Mouse (Mus musculus): Measurements from ENCODE around the gene Cdc14a. TPM values are rescaled to one million over a fixed set of nuclear protein-coding genes. Genes with fewer than 3 reads are reported as not detected.

Gene Cdc14a
- polyA plus RNA-seq, 1 experiment, result 8.0 TPM

DNA sequence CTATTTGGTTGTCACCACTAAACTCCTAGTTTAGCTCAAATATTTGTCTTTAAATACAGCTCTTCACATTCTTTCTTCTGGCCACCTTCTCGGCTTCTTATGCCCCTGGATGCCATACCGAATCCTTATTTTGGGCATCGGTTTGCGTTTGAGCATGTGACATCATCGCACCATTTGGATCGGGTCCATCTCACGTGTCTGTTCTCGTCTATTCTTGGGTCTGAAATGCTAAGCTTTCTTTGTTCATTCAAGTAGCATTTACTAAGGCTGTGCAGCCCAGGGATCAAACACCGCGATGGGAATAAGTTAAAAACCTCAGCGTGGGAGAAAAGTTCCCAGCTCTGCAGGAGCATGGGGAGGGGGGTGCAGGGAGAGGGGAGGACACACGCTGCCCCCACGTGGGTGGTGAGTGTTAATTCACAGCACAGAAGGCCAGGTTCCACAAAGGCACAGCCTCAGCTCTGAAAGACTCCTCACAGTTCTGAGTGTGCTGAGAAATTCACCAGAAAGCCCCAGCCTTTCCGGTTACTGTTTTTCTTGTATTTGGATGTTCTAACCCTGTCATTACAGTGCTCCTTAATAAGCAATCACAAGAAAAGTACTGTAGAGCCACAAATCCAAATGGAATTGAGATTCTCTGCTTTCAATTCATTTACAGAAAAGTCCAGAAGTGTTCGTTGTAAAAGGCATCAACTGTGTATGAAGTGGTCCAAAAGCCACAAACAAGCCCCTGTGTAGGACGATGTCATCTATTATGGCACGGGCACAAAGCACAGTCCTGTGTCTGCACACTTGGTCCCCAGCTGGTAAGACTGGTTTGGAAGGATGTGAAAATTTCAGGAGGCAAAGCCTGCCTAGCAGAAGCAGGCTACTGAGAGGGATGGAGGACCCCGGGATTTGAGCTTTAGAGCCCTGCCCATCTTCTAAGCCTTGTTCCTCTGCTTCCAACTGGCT, 118.8 kb downstream of the Cdc14a start:
- no peak overlapping the region for H3K4me3 ChIP-seq (ENCODE audit: control insufficient read depth, insufficient read depth, low read length)
- 91% methylated on average over 18 of the region's 18 CpGs for WGBS
- TF ChIP-seq CTCF (IDR thresholded peaks at IDR 0.05; ENCODE audit: borderline replicate concordance, control insufficient read depth, extremely low read depth, insufficient read depth, low read length, poor library complexity) (no peak), POLR2A (IDR thresholded peaks at IDR 0.05; ENCODE audit: control insufficient read depth, extremely low read depth, insufficient read depth, low read length, poor library complexity) (no peak)
- DNase-seq, result no peak
- H3K27me3 ChIP-seq (ENCODE audit: control insufficient read depth, insufficient read depth, low read length), result no peaks in the 10 kb centered on the region
- H3K4me1 ChIP-seq (replicated peaks; ENCODE audit: control insufficient read depth, insufficient read depth, low read length), result no peaks in the 10 kb centered on the region
- H3K27ac ChIP-seq (ENCODE audit: control insufficient read depth, insufficient read depth, low read length), result no peak overlapping the region; the same call in 1 of the 2 replicates
- no peaks in the 10 kb centered on the region; the same call in 1 of the 2 replicates for H3K36me3 ChIP-seq (ENCODE audit: control insufficient read depth, insufficient read depth, low read length)

DNA sequence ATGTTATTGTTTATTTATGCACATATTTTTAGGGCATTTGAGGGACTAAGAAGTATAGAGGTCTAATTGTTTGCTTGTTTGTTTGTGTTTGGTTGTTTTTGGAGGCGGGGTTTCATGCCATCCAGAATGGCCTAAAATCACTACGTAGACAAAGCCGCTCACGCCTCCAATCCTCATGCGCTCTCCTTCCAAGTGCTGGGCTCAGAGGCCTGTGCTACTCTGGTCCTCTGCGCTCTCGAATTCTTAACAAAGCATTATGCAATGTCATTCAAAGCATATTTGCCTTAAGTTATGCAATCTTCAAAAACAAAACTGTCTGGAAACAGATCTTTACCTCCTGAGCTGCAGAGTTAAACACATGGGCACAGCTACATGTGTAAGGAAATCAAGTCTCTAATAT, 121.3 kb downstream of the Cdc14a start:
- H3K27me3 ChIP-seq (ENCODE audit: control insufficient read depth, insufficient read depth, low read length), result no peaks in the 10 kb centered on the region
- no peak for DNase-seq
- no peak overlapping the region for H3K27ac ChIP-seq (ENCODE audit: control insufficient read depth, insufficient read depth, low read length)
- TF ChIP-seq CTCF (IDR thresholded peaks at IDR 0.05; ENCODE audit: borderline replicate concordance, control insufficient read depth, extremely low read depth, insufficient read depth, low read length, poor library complexity) (no peak), POLR2A (IDR thresholded peaks at IDR 0.05; ENCODE audit: control insufficient read depth, extremely low read depth, insufficient read depth, low read length, poor library complexity) (no peak)
- H3K36me3 ChIP-seq (ENCODE audit: control insufficient read depth, insufficient read depth, low read length), result peaks cover 7% of the 10 kb centered on the region; the same call in 1 of the 2 replicates
- H3K4me1 ChIP-seq (replicated peaks; ENCODE audit: control insufficient read depth, insufficient read depth, low read length), result no peaks in the 10 kb centered on the region
- no peak overlapping the region for H3K4me3 ChIP-seq (ENCODE audit: control insufficient read depth, insufficient read depth, low read length)
- over 99% methylated on average over 7 of the region's 7 CpGs for WGBS

DNA sequence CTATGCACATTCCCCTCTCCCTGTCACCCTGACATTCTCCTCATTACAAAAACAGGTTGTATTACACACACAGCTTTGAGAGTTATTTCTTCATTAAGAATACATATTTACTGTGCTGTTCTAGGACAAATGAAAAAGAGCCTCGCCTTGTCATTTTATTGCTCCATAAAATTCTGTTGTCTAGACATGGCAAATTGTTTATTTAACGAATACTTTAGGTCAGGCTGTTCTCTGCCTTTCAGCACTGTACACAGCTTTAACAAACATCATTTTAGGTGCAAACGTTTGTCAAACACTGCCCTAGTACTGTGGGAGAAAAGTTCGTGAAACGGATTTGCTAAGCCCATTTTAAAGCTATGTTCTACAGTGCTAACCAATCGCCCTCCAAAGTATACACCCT, 122.1 kb downstream of the Cdc14a start:
- Histone ChIP-seq H3K4me3 (ENCODE audit: control insufficient read depth, insufficient read depth, low read length) (no peak overlapping the region), H3K27me3 (ENCODE audit: control insufficient read depth, insufficient read depth, low read length) (no peaks in the 10 kb centered on the region), H3K4me1 (replicated peaks; ENCODE audit: control insufficient read depth, insufficient read depth, low read length) (no peaks in the 10 kb centered on the region), H3K27ac (ENCODE audit: control insufficient read depth, insufficient read depth, low read length) (no peak overlapping the region), H3K36me3 (ENCODE audit: control insufficient read depth, insufficient read depth, low read length) (0 out of 2 replicates have a peak, but pooled peaks cover 7% of the 10 kb centered on the region)
- TF ChIP-seq POLR2A (IDR thresholded peaks at IDR 0.05; ENCODE audit: control insufficient read depth, extremely low read depth, insufficient read depth, low read length, poor library complexity) (no peak), CTCF (IDR thresholded peaks at IDR 0.05; ENCODE audit: borderline replicate concordance, control insufficient read depth, extremely low read depth, insufficient read depth, low read length, poor library complexity) (no peak)
- 95% methylated on average over 6 of the region's 6 CpGs for WGBS
- no peak for DNase-seq

DNA sequence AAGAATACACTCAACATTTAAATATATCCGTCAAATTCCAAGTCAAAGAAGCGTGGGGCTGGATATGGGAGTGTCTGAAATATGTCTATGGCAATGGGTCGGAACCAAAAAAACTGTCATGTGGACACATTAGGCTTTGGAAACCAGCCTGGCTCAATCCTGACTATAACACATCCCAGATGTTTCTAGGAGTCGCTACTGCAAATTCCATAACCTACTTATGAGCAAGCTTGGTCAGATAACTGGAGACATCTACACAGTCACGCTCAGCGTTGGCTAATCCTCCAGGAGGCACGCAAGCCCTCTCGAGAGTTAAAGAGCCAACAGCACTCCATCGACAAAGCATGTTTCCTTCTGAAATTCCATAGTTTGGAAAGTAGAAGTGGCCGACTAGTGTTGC, 125.1 kb downstream of the Cdc14a start:
- H3K4me3 ChIP-seq (ENCODE audit: control insufficient read depth, insufficient read depth, low read length), result no peak overlapping the region
- TF ChIP-seq CTCF (IDR thresholded peaks at IDR 0.05; ENCODE audit: borderline replicate concordance, control insufficient read depth, extremely low read depth, insufficient read depth, low read length, poor library complexity) (no peak), POLR2A (IDR thresholded peaks at IDR 0.05; ENCODE audit: control insufficient read depth, extremely low read depth, insufficient read depth, low read length, poor library complexity) (no peak)
- peaks cover 10% of the 10 kb centered on the region for H3K36me3 ChIP-seq (ENCODE audit: control insufficient read depth, insufficient read depth, low read length)
- H3K4me1 ChIP-seq (replicated peaks; ENCODE audit: control insufficient read depth, insufficient read depth, low read length), result no peaks in the 10 kb centered on the region
- no peak overlapping the region for H3K27ac ChIP-seq (ENCODE audit: control insufficient read depth, insufficient read depth, low read length)
- no peak for DNase-seq
- no peaks in the 10 kb centered on the region for H3K27me3 ChIP-seq (ENCODE audit: control insufficient read depth, insufficient read depth, low read length)
- WGBS, result 93% methylated on average over 10 of the region's 10 CpGs

DNA sequence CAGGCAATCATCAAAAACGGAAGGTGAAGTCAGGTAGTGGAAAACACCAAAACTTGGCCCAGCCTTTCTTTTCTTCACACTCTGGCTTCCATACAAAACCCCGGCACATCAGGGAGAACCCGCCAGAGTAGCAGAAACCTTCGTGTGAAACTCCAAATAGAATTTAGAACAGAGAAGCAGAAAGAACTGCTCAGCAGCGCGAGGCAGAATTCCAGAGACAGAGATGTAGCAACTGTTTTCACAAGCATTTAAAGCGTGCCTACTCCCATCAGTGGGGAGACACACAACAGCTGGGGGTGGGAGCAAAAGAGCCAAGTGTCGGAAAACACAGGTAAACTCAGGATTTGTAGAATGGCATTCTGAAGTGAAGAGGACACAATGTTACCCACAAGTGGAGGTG, 125.8 kb downstream of the Cdc14a start:
- Histone ChIP-seq H3K4me1 (replicated peaks; ENCODE audit: control insufficient read depth, insufficient read depth, low read length) (no peaks in the 10 kb centered on the region), H3K4me3 (ENCODE audit: control insufficient read depth, insufficient read depth, low read length) (no peak overlapping the region), H3K36me3 (ENCODE audit: control insufficient read depth, insufficient read depth, low read length) (peaks cover 16% of the 10 kb centered on the region), H3K27ac (ENCODE audit: control insufficient read depth, insufficient read depth, low read length) (no peak overlapping the region), H3K27me3 (ENCODE audit: control insufficient read depth, insufficient read depth, low read length) (no peaks in the 10 kb centered on the region)
- TF ChIP-seq POLR2A (IDR thresholded peaks at IDR 0.05; ENCODE audit: control insufficient read depth, extremely low read depth, insufficient read depth, low read length, poor library complexity), result no peak
- TF ChIP-seq CTCF (IDR thresholded peaks at IDR 0.05; ENCODE audit: borderline replicate concordance, control insufficient read depth, extremely low read depth, insufficient read depth, low read length, poor library complexity), result no peak
- no peak for DNase-seq
- WGBS, result 92% methylated on average over 8 of the region's 8 CpGs

DNA sequence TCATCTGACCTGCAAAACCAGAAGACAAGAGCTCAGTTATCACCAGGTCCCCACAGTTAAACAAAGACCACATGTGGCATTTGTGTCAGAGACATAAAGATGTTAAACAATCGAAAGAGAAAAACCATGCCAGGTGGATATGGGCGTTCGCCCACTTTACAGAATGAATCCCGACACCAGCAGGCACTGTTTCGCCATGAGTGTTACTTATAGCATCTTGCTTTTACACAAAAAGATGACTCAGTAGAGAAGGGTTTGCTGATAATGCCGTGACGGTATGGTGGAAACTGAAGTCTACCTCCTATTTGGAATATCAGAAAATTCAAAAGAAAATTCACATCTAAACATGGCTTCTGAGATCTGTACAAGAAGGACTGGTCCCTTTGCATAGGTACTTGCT, 126.7 kb downstream of the Cdc14a start:
- no peak for DNase-seq
- no peak overlapping the region for H3K4me3 ChIP-seq (ENCODE audit: control insufficient read depth, insufficient read depth, low read length)
- WGBS, result 98% methylated on average over 7 of the region's 7 CpGs
- no peaks in the 10 kb centered on the region for H3K4me1 ChIP-seq (replicated peaks; ENCODE audit: control insufficient read depth, insufficient read depth, low read length)
- H3K27ac ChIP-seq (ENCODE audit: control insufficient read depth, insufficient read depth, low read length), result no peak overlapping the region
- TF ChIP-seq CTCF (IDR thresholded peaks at IDR 0.05; ENCODE audit: borderline replicate concordance, control insufficient read depth, extremely low read depth, insufficient read depth, low read length, poor library complexity), result no peak
- TF ChIP-seq POLR2A (IDR thresholded peaks at IDR 0.05; ENCODE audit: control insufficient read depth, extremely low read depth, insufficient read depth, low read length, poor library complexity), result no peak
- peaks cover 16% of the 10 kb centered on the region for H3K36me3 ChIP-seq (ENCODE audit: control insufficient read depth, insufficient read depth, low read length)
- H3K27me3 ChIP-seq (ENCODE audit: control insufficient read depth, insufficient read depth, low read length), result no peaks in the 10 kb centered on the region

Data from thymus, adult 2 months (tissue).